Mouse (Mus musculus) liver, adult (tissue): Measurements from ENCODE around the gene Anxa5.

Experiments used
- GATA4 ChIP-seq: IDR thresholded peaks from 2 replicates; pipeline ENCODE4 v1.6.1; 2014; ENCODE audit warnings: mild to moderate bottlenecking, low read length; ENCODE audit not compliant: insufficient replicate concordance

Anxa5 gene

GRCm38 (mm10) chr3:36430360-36430759 lies 45.3 kb downstream of the Anxa5 start:
- TF ChIP-seq GATA4 = no peak

- no peak for TF ChIP-seq GATA4
Observed at GRCm38 (mm10) chr3:36427386-36427785, 48.3 kb downstream of the Anxa5 start.

- TF ChIP-seq GATA4 = no peak
Observed at GRCm38 (mm10) chr3:36409456-36409855, 66.2 kb downstream of the Anxa5 start.

GRCm38 (mm10) chr3:36406967-36407366 lies 68.7 kb downstream of the Anxa5 start:
- no peak for TF ChIP-seq GATA4

GRCm38 (mm10) chr3:36406340-36406739 lies 69.4 kb downstream of the Anxa5 start:
- TF ChIP-seq GATA4 = no peak

- no peak for TF ChIP-seq GATA4
Observed at GRCm38 (mm10) chr3:36401900-36402299, 73.8 kb downstream of the Anxa5 start.

GRCm38 (mm10) chr3:36400657-36401056 lies 75.0 kb downstream of the Anxa5 start:
- no peak for TF ChIP-seq GATA4
